Mouse (Mus musculus): ENCODE results near the gene Tdg.
"Not testable (repeated sequence)": the region's sequence is repeated elsewhere in the genome, so short reads cannot be mapped to it uniquely, and the experiment has no call there.

The Tdg gene

DNA sequence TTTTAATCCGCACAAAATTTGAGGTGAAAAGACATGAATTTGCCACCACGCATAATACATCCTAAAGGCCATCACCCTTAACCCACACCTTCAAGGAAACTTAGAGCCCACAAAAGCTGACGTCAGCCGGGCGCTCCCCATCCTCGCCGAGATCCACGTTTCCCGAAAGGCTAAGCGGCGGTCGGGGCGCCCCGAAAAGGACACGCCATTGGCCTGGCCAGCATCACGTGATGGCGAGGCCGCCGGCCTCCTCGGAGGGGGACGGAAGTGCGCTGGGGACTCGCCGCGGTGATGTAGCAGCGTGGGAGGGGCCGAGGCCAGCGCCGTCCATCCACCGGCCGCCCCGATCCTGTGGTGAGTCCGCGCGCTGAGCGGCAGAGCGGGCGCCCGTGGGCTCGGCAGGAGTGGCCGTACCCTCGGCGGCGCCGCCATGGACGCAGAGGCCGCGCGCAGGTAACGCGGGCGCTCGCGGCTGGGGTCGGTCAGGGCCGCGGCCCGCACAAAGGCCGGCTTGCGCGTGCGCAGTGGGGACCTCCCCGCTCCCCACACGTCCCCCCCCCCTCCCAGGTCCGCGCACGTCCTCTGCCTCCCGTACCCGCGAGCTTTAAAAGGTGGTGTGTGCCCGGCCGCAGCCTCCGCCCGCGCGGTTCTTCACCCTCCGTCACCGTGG is at the start of gene Tdg:
Gene Tdg, plus strand, starts transcription at position 243 of the 670 bp plus-strand sequence.
- peak; percentile 89 for DNase-seq (ENCODE audit: low spot score)

DNA sequence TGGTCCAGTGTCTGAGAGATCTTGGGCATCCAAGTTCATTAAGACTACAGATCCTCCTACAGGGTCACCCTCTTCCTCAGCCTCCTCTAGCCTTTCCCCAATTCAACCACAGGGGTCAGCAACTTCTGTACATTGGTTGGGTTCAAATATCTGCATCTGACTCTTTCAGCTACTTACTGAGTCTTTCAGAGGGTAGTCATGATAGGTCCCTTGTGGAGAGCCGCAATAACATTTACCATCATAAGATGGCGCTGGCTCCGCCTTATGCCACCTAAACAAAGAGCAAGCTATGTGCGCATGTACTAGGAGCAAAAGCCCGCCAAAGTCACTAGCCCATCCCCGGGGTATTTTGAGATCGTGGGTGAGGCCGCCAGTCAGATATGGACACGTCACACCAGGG is 40.0 kb upstream of the Tdg start:
- DNase-seq (ENCODE audit: low spot score) = not testable (repeated sequence)

DNA sequence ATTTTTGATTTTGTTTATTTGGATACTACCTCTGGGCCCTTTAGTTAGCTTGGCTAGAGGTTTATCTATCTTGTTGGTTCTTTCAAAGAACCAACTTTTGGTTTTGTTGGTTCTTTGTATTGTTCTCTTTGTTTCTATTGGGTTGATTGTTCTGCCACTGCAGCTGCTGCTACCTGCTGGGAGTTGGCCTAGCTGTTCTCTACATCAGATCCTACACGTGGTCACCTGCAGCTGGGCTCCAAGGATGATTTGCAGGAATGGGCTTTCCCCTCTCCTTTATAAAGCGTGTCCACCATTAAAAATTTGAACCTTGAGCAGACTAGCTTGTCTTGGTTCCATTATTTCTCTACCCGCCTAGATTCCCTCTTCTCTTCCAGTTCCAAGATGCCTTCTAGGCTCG is 35.2 kb upstream of the Tdg start:
- DNase-seq (ENCODE audit: low spot score) = not testable (repeated sequence)

- DNase-seq (ENCODE audit: low spot score) = no peak
These were observed 7.4 kb upstream of the Tdg start for GRCm38 (mm10) chr10:82622235-82622634.

DNA sequence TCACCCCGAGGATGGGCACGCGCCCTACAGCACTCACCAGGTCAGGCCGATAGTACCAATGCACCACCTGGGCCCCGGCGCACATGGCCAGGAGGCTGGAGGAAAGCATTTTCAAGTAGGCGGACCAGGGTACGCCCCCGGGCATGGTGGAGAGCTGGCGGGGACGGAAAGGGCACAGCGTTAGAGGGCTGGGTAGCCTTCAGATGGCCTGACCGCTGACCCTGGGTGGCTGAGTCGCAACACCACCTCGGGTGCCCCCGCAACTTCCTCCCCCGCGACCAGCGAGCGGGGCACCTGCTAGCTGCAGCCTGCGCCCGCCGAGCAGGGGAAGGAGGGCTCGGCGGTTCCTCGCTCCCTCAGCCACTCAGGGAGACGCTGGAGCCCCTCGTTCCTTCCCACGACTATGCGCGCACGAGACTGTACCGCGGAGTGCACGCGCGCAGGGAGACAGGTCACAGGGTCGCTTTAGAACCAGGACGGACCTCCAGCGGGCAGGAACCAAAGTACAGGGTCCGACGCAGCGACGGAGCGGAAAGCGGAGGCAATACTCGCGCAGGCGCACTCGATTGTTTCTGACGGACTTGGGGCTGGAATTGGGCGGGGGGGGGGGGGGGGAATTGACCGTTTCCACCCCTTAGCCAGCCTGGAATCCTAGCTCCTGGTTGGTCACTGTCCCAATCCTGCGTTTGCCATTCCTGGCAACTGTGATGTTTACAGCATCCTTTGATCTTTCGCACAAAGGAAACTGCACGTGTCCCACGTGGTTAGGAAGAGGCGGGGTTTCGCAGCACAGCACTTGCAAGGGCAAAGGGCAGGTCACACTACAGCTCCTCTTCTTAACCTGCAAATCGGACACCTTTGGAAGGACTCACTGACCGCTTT is 6.7 kb upstream of the Tdg start, which contains the start of gene 1190007I07Rik:
Gene 1190007I07Rik, minus strand, starts transcription at position 558 of the 882 bp plus-strand sequence.
- peak; percentile 86 for DNase-seq (ENCODE audit: low spot score)

- DNase-seq (ENCODE audit: low spot score) = not testable (repeated sequence)
These were observed 6.1 kb upstream of the Tdg start for GRCm38 (mm10) chr10:82623553-82623932.

DNA sequence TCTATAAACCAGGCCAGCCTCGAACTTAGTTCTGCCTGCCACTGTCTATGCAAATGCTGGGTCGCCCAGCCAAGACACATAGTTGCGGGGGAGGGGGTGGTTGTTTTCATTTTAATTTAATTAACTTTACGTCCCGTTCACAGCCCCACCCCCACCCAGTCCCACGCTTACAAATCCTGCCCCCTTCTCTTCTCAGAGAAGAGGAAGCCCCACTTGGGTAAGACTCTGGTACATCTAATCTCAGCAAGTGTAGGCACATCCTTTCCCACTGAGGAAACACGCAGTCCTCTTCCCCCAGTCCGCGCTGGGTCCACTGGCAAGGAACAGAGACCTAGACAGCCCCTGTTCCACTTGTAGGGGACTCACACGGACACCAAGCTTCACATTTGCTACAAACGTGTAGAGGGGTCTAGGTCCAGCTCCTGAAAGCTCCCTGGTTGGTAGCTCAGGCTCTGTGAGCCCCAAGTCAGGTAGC is 480 bp upstream of the Tdg start:
- DNase-seq (ENCODE audit: low spot score) = no peak

GRCm38 (mm10) chr10:82630497-82630896 is 869 bp downstream of the Tdg start:
- no peak for DNase-seq (ENCODE audit: low spot score)

- no peak for DNase-seq (ENCODE audit: low spot score)
These were observed 1.5 kb downstream of the Tdg start for GRCm38 (mm10) chr10:82631133-82631532.

DNA sequence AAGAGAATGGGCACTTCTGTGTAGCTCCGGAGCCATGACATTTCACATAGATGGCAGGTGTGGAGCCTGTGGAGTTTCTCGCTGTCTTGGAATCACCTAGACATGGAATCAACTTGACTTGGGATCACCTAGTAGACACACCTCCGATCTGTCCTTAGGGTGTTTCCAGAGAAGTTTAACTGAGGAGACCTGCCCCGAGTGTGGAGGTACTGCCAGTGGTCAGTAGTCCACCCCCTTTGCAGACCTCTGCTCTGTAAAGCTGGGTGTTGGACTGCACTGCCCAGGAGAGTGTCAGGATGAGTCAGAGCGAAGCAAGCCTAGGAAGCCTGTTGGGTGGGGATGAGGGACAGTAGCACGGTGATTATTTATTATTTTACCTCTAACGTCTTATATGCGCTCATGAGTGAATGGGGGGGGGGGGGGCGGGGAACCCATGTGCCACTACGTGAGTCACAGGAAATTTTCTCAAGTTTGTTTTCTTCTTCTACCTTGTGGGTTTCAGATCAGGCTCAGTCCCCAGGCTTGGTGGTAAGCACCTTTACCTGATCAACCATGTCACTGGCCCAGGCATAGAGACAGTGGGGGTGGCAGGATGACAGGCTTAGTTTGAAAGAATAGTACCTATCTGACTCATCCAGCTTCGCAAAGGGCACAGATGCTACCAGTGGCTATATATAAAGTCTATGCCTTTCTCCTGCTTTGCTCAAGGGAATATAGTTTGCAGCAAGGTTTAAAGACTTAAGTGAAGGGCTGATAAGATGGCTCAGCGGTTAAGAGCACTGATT is 3.1 kb downstream of the Tdg start:
- no peak for DNase-seq (ENCODE audit: low spot score)

DNA sequence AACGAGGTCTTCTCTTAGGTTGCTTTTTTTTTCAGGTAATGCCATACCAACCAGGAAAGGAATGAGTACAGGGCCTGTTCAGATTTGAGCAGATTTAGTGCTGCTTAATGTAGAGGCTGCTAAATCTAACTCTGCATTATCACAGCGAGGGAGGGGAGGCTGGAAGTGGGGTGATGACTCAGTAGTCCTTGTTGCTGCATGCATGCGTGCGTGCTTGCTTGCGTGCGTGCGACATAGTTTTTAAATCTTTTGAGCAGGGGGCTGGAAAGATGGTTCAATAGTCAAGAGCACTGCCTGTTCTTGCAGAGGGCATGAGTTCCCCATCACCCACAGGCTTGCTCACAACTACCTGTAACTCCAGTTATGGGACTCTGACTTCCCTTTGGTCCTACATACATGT is 4.7 kb downstream of the Tdg start:
- DNase-seq (ENCODE audit: low spot score) = no peak

DNA sequence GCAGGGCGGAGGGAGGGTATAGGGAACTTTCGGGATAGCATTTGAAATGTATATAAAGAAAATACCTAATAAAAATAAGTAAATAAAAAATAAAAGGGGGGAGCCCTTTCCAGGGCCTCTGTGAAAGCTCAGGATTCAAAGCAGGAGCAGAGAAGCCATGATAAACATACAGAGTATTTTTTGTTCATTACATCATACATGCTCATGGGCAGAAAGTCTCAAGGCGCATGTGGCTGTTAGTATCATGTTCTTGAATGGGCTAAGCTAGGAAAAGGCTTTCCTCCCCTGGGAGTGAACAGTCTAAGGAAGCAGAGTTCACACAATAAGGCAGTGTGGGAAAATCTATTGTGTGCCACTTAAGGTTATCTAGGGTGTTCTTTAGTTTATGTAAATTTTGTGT is 6.7 kb downstream of the Tdg start:
- DNase-seq (ENCODE audit: low spot score) = no peak

- no peak for DNase-seq (ENCODE audit: low spot score)
These were observed 9.5 kb downstream of the Tdg start for GRCm38 (mm10) chr10:82639032-82639698.

- DNase-seq (ENCODE audit: low spot score) = no peak
These were observed 11.9 kb downstream of the Tdg start for GRCm38 (mm10) chr10:82641481-82641880.

- no peak for DNase-seq (ENCODE audit: low spot score)
These were observed 16.5 kb downstream of the Tdg start for GRCm38 (mm10) chr10:82646083-82646482.

DNA sequence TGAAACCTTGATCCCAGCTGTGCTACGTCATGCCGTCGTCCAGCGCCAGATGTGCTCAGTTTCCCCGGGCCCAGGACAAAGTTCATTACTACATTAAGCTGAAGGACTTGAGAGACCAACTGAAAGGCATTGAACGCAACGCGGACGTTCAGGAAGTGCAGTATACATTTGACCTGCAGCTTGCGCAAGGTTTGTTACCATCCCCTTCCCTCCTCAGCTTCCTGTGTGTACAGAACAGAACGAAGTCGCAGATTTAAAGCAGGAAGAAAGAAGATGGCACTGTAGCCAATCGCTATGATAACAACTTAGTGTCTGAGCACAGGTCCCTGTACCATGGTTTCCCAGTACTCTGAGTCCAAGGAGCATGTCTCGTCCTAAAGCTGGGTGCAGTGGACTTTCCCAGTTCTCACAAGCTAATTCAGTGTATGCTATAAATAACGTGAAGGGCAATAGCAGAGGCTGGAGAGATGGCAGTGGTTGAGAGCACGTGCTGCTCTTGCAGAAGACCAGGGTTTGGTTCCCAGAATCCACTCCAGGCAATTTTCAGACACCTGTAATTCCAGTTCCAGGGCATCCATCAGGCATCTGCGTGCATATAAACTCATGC is 17.7 kb downstream of the Tdg start:
- no peak for DNase-seq (ENCODE audit: low spot score)

GRCm38 (mm10) chr10:82651221-82651620 is 21.6 kb downstream of the Tdg start:
- no peak for DNase-seq (ENCODE audit: low spot score)

- DNase-seq (ENCODE audit: low spot score) = no peak
These were observed 23.0 kb downstream of the Tdg start for GRCm38 (mm10) chr10:82652625-82653024.

DNA sequence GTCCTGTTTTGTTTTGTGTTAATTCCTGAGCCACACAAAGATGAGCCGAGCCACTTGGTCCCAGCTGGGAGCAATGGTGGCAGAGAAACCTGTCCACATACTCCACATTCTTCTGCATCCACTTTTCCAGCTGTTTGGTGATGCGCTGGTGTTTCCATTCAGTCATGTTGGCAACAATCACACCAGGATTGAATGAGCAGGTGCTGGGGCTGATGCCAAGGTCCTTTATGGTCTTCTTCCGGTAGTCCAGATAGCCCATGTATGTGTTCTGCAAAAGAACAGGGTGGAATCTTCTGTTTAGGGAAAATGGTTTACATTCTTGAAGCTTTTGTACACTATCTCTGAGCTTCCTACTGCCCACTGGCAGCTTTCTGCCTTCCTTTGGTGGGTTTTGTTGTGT is 25.0 kb downstream of the Tdg start:
- DNase-seq (ENCODE audit: low spot score) = no peak

DNA sequence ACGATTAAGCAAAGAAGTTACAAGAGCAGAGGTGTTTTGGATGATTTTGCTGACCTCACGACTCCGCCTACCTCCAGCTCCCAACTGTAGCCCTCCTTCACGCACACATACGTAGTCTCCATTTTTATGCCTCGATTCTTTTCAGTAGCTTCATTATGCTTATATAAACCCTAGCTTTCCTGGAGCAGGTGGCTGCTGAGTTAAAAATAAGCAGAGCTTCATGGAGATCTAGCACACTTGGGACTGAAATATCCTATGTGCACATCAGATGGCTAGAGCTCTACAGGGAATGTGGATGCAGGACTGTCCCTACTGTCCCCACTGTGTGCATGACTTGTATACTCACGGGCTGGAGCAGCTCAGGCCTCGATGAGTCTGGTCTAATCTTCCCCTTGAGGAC is 32.2 kb downstream of the Tdg start:
- peak; percentile 52 for DNase-seq (ENCODE audit: low spot score)

- peak; percentile 71 for DNase-seq (ENCODE audit: low spot score)
These were observed 32.8 kb downstream of the Tdg start for GRCm38 (mm10) chr10:82662267-82662990.
